Mouse (Mus musculus) forebrain, embryonic 13.5 days (tissue): ENCODE results near the gene Gm20388. TPM values are rescaled to one million over a fixed set of nuclear protein-coding genes. Genes with fewer than 3 reads are reported as not detected.

Experiments
- ATAC-seq: fragments of 200-750 bp; cut with Nextera tagmentation; 2 replicates; pipeline ENCODE4 v1.8.0; 2017
- H3K27ac ChIP-seq: fragments of 300-500 bp; sonication (generic); 2 replicates; pipeline ENCODE4 v1.5.1; 2015; ENCODE audit warnings: inconsistent platforms, mild to moderate bottlenecking, moderate library complexity
- H3K27me3 ChIP-seq: fragments of 300-500 bp; sonication (generic); 2 replicates; pipeline ENCODE4 v1.6.1; 2015; ENCODE audit warnings: mild to moderate bottlenecking, inconsistent platforms
- H3K36me3 ChIP-seq: fragments of 300-500 bp; sonication (generic); 2 replicates; pipeline ENCODE4 v1.6.1; 2015; ENCODE audit warnings: mild to moderate bottlenecking, inconsistent platforms; ENCODE audit not compliant: poor library complexity, severe bottlenecking
- H3K4me1 ChIP-seq: fragments of 300-500 bp; sonication (generic); 2 replicates; pipeline ENCODE4 v1.6.1; 2015; ENCODE audit warnings: inconsistent platforms
- H3K4me2 ChIP-seq: fragments of 300-500 bp; sonication (generic); 2 replicates; pipeline ENCODE4 v1.6.1; 2015; ENCODE audit warnings: inconsistent platforms, mild to moderate bottlenecking, moderate library complexity
- H3K4me3 ChIP-seq: fragments of 300-500 bp; sonication (generic); 2 replicates; pipeline ENCODE4 v1.5.1; 2015; ENCODE audit warnings: mild to moderate bottlenecking, inconsistent platforms
- H3K9ac ChIP-seq: fragments of 300-500 bp; sonication (generic); 2 replicates; pipeline ENCODE4 v1.6.1; 2015; ENCODE audit warnings: mild to moderate bottlenecking, inconsistent platforms
- H3K9me3 ChIP-seq: fragments of 300-500 bp; sonication (generic); replicated peaks from 2 replicates; pipeline ENCODE4 v1.6.1; 2016; ENCODE audit warnings: inconsistent platforms
- WGBS: fragments of 180-500 bp; shearing (Covaris S2); methylation state at CpG from one replicate; pipeline ENCODE4 v1.1.7; 2015; 5-methylcytosine and 5-hydroxymethylcytosine counted together
- polyA plus RNA-seq: library from polyadenylated mRNA; unstranded; fragments of >200 nt; fragmentation: Nextera tagmentation; extraction: Ambion mirVana; gene quantifications from 2 replicates; pipeline ENCODE4 v1.2.1, GENCODE M21; 2015

Gene Gm20388
- polyA plus RNA-seq, 1 experiment from 2014 or later = 5.6 TPM

DNA sequence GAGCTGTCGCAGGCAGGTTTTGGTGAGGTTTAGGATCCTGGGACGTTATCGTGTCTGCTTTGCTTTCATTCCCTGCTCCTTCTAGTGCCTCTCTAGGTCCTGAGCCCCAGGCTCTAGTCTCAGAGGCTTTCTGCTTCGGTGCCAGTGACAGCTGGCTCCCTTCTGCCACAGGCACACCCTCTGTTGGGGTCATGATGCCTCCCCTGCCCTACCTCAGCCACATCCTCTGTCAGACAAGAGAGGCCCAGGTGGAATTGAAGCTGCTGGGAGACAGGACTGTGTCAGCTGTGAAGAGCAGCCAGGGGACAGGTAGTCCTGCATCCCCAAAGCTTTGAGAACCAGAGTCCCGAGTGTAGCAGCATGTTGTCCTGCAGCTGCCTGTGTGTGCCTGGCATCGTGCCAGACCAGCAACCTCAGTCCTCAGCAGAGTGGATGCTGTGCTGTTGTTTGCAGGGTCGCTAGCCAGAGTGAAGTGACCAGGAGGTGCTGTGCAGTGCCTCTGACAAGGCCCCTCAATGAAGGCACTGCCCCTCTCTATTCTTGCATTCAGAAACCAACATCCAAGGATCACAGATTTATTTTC lies 2896.4 kb downstream of the Gm20388 start:
- H3K9ac ChIP-seq = peak overlapping the region; percentile 58
- H3K4me1 ChIP-seq = peaks cover 78% of the 10 kb centered on the region
- peak overlapping the region; percentile 97 for H3K27ac ChIP-seq
- 45% methylated on average over 7 of the region's 7 CpGs for WGBS
- H3K9me3 ChIP-seq = no peaks in the 10 kb centered on the region
- H3K36me3 ChIP-seq = peaks cover 3% of the 10 kb centered on the region; the same call in 1 of the 2 replicates
- H3K4me2 ChIP-seq = peak overlapping the region; percentile 3; the same call in 1 of the 2 replicates
- no peak overlapping the region for H3K4me3 ChIP-seq
- ATAC-seq = peak; percentile 31; the same call in 1 of the 2 replicates
- H3K27me3 ChIP-seq = peaks cover 42% of the 10 kb centered on the region

- peaks cover 3% of the 10 kb centered on the region; the same call in 1 of the 2 replicates for H3K36me3 ChIP-seq
- 0 out of 2 replicates have a peak overlapping the region, but pooled peaks have one; percentile 31 for H3K9ac ChIP-seq
- no peak for ATAC-seq
- H3K4me3 ChIP-seq = no peak overlapping the region
- H3K27ac ChIP-seq = peak overlapping the region; percentile 97
- H3K4me1 ChIP-seq = peaks cover 80% of the 10 kb centered on the region
- WGBS = 74% methylated on average over 4 of the region's 4 CpGs
- peaks cover 36% of the 10 kb centered on the region for H3K27me3 ChIP-seq
- H3K9me3 ChIP-seq = no peaks in the 10 kb centered on the region
- H3K4me2 ChIP-seq = no peak overlapping the region
These were observed 2897.3 kb downstream of the Gm20388 start for GRCm38 (mm10) chr8:122807907-122808306.

- ATAC-seq = no peak
- no peak overlapping the region for H3K4me3 ChIP-seq
- no peak overlapping the region for H3K27ac ChIP-seq
- H3K4me1 ChIP-seq = peaks cover 65% of the 10 kb centered on the region
- peaks cover 32% of the 10 kb centered on the region for H3K27me3 ChIP-seq
- H3K9me3 ChIP-seq = no peaks in the 10 kb centered on the region
- 79% methylated on average over 8 of the region's 8 CpGs for WGBS
- no peak overlapping the region for H3K9ac ChIP-seq
- H3K4me2 ChIP-seq = no peak overlapping the region
- H3K36me3 ChIP-seq = peaks cover 14% of the 10 kb centered on the region; the same call in 1 of the 2 replicates
These were observed 2899.7 kb downstream of the Gm20388 start for GRCm38 (mm10) chr8:122810376-122810775.

DNA sequence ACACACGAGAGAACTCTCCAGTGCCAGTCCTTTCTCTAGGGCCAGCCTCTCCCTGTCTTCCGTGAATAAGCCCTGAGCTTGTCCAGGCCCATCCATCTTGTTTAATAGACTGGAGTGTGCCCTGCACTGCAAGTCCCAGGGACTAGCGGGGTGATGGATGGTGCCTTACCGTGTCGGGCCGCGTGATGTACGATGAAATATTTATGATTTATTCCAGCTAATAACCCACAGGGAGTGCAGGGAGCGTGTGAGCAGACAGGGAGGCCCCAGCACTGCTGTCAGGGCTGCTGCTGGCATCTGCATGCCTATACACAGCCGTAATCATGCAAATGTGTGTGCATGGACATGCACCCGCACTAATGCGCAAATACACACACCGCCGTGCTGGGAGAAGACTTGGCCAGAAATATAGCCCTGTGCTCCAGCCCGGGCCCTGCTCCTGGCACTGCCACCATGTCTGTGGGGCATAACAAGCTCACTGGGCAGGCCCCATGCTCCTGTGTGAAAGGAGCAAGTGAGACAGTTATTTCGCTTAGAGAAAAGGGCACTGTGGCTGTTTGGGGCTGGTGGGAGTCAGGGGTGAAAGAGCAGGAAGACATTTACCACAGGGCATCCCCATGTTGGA lies 2901.3 kb downstream of the Gm20388 start:
- H3K36me3 ChIP-seq = peaks cover 14% of the 10 kb centered on the region; the same call in 1 of the 2 replicates
- WGBS = 85% methylated on average over 16 of the region's 16 CpGs
- H3K9me3 ChIP-seq = no peaks in the 10 kb centered on the region
- peaks cover 22% of the 10 kb centered on the region for H3K27me3 ChIP-seq
- H3K4me3 ChIP-seq = no peak overlapping the region
- H3K4me2 ChIP-seq = no peak overlapping the region
- H3K9ac ChIP-seq = peak overlapping the region; percentile 30; the same call in 1 of the 2 replicates
- H3K27ac ChIP-seq = peak overlapping the region; percentile 48; the same call in 1 of the 2 replicates
- ATAC-seq = no peak; the same call in 1 of the 2 replicates
- H3K4me1 ChIP-seq = peaks cover 50% of the 10 kb centered on the region

GRCm38 (mm10) chr8:122812610-122813250 lies 2902.1 kb downstream of the Gm20388 start:
- Histone ChIP-seq H3K27me3 (peaks cover 18% of the 10 kb centered on the region), H3K9ac (no peak overlapping the region), H3K4me1 (peaks cover 47% of the 10 kb centered on the region), H3K36me3 (peaks cover 14% of the 10 kb centered on the region; the same call in 1 of the 2 replicates), H3K9me3 (no peaks in the 10 kb centered on the region), H3K4me2 (no peak overlapping the region), H3K27ac (no peak overlapping the region), H3K4me3 (no peak overlapping the region)
- WGBS = 72% methylated on average over 14 of the region's 14 CpGs
- ATAC-seq = peak; percentile 44; the same call in 1 of the 2 replicates

DNA sequence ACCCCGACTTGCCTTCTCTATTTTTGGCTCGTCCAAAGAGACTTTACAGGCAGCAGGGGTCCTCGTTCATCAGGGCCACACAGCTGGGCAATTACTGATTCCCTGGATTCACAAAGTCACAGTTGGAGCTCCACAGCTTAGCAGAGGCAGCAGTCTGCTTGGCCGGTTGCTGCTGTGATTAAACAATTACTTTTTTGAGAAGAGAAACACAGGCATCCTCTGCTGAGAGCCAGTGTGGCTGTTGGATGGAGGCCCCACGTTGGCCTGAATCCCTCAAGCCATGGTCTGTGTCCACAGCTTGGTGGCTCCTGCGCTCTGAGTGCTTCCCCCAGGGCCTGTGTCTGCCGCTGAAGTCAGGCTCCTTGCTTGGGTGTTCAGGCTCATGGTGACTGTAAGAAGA lies 2904.0 kb downstream of the Gm20388 start:
- Histone ChIP-seq H3K4me2 (no peak overlapping the region), H3K27ac (peak overlapping the region; percentile 51), H3K9ac (no peak overlapping the region), H3K9me3 (no peaks in the 10 kb centered on the region), H3K27me3 (peaks cover 10% of the 10 kb centered on the region; the same call in 1 of the 2 replicates), H3K4me1 (peaks cover 41% of the 10 kb centered on the region), H3K36me3 (peaks cover 14% of the 10 kb centered on the region; the same call in 1 of the 2 replicates), H3K4me3 (no peak overlapping the region)
- WGBS = 6% methylated on average over 7 of the region's 7 CpGs
- no peak for ATAC-seq

GRCm38 (mm10) chr8:122816965-122817364 lies 2906.3 kb downstream of the Gm20388 start:
- no peak overlapping the region for H3K4me2 ChIP-seq
- no peak for ATAC-seq
- WGBS = 92% methylated on average over 6 of the region's 6 CpGs
- peaks cover 25% of the 10 kb centered on the region for H3K4me1 ChIP-seq
- no peak overlapping the region for H3K9ac ChIP-seq
- no peaks in the 10 kb centered on the region for H3K9me3 ChIP-seq
- H3K4me3 ChIP-seq = no peak overlapping the region
- no peak overlapping the region for H3K27ac ChIP-seq
- H3K27me3 ChIP-seq = 0 out of 2 replicates have a peak, but pooled peaks cover 3% of the 10 kb centered on the region
- peaks cover 11% of the 10 kb centered on the region; the same call in 1 of the 2 replicates for H3K36me3 ChIP-seq

- 33% methylated on average over 13 of the region's 13 CpGs for WGBS
- no peaks in the 10 kb centered on the region for H3K9me3 ChIP-seq
- H3K27ac ChIP-seq = no peak overlapping the region
- no peak overlapping the region for H3K9ac ChIP-seq
- peaks cover 17% of the 10 kb centered on the region; the same call in 1 of the 2 replicates for H3K4me1 ChIP-seq
- no peak for ATAC-seq
- H3K27me3 ChIP-seq = no peaks in the 10 kb centered on the region
- no peak overlapping the region for H3K4me3 ChIP-seq
- no peak overlapping the region for H3K4me2 ChIP-seq
- H3K36me3 ChIP-seq = peaks cover 11% of the 10 kb centered on the region; the same call in 1 of the 2 replicates
These were observed 2907.3 kb downstream of the Gm20388 start for GRCm38 (mm10) chr8:122817724-122818496.

DNA sequence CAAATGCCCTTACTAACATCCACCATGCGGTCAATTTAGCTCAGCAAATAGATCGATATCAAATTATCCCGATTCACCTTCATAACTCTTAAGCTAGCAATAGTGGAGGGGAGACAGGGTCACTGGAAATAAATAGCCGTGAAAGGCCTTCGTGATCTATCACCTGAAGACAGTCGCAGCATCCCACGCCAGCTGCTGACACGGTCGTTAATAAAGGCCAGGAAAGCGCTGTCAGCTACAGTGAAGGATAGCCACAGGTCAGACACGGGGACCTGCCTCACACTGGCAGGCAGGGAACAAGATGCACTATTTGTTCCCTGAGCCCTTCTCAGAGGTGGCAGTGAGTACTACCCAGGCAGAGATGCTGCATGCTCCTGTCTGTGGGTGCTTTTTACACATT lies 2909.1 kb downstream of the Gm20388 start:
- Histone ChIP-seq H3K9me3 (no peaks in the 10 kb centered on the region), H3K4me2 (no peak overlapping the region), H3K4me3 (no peak overlapping the region), H3K27ac (no peak overlapping the region), H3K4me1 (peaks cover 20% of the 10 kb centered on the region), H3K9ac (no peak overlapping the region), H3K36me3 (peaks cover under 1% of the 10 kb centered on the region; the same call in 1 of the 2 replicates), H3K27me3 (no peaks in the 10 kb centered on the region)
- WGBS = 84% methylated on average over 11 of the region's 11 CpGs
- no peak for ATAC-seq

DNA sequence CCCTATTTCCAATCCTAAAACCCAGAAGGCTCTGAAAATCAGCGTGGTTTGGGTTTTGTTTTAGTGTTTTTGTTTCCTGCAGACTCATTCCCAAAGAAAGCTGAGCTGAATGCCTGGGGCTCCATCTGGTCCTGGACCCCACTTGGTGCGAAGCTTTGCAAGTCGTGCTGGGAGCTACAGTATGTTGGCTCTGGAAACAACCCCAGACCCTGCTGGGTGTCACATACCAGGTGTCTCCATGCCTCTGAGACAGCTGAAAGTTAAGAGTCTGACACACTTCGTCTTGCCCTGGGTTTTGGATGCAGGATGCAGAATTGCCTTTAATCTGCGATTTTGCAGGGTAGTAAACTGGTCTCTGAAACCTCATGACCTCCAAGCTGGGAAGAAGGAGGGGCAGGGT lies 2913.9 kb downstream of the Gm20388 start:
- Histone ChIP-seq H3K36me3 (no peaks in the 10 kb centered on the region), H3K9ac (no peak overlapping the region), H3K27ac (0 out of 2 replicates have a peak overlapping the region, but pooled peaks have one; percentile 7), H3K4me2 (no peak overlapping the region), H3K9me3 (no peaks in the 10 kb centered on the region), H3K27me3 (peaks cover 16% of the 10 kb centered on the region; the same call in 1 of the 2 replicates), H3K4me3 (no peak overlapping the region), H3K4me1 (peaks cover 18% of the 10 kb centered on the region)
- no peak; the same call in 1 of the 2 replicates for ATAC-seq
- WGBS = 38% methylated on average over 5 of the region's 5 CpGs

DNA sequence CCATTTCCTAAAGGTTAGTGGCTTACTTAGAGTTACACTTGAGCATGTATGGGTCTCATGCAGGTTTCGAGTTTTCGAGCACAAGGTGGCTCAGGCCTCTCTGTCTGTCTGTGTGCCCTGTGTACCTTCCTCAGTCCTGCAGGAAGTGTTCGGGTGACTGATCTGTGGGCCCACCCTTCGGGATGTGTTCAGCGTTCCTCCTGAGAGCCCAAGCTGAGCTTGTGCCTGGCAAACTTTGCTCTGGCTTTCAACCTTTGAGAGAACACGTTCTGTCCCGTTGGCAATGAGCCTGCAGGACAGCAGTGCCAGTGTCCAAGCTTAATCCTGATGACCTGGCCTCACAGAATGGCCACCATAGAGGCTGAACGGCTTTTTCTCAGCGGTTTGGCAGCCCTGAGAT lies 2914.3 kb downstream of the Gm20388 start:
- ATAC-seq = no peak
- H3K9me3 ChIP-seq = no peaks in the 10 kb centered on the region
- no peak overlapping the region for H3K9ac ChIP-seq
- WGBS = 72% methylated on average over 9 of the region's 9 CpGs
- H3K4me3 ChIP-seq = no peak overlapping the region
- H3K4me2 ChIP-seq = no peak overlapping the region
- no peaks in the 10 kb centered on the region for H3K36me3 ChIP-seq
- peaks cover 16% of the 10 kb centered on the region; the same call in 1 of the 2 replicates for H3K27me3 ChIP-seq
- no peak overlapping the region for H3K27ac ChIP-seq
- H3K4me1 ChIP-seq = peaks cover 18% of the 10 kb centered on the region
